In the genomic region with DNA sequence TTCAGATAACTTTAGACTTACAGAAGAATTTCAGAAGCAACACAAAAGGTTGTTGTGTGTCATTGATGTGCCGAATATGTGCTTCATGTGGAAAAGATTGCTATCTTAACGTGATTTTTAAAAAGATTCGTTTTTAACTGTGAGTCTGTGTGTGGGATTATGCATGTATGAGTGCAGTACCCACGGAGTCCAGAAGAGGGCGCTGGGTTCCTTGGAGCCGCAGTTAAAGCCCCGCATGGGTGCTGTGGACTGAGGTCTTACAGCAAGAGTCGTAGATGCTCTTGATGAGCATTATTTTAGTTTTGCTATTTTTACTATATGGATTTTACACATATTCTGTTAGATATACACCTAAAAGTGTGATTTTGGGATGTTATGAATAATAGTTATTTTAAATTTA, we compare ENCODE assay signal across 17 mouse cellular contexts. TPM values are rescaled to one million over a fixed set of nuclear protein-coding genes. Genes with fewer than 3 reads are reported as not detected.
DNase-seq lines count a peak whose midpoint lies in the region; TF ChIP-seq lines count a peak whose summit lies in the region.
"Had no signal": no experiment of that assay in that cellular context is flagged by ENCODE, and none has a peak within 500 bp of the region (broad histone marks: within the 10 kb centered on the region; RNA-seq: fewer than 3 reads in every experiment).

No protein-coding gene starts in this region.

- TF ChIP-seq CTCF in left cerebral cortex, adult 2 months (IDR thresholded peaks at IDR 0.05), result peak; percentile 23
- TF ChIP-seq CTCF in small intestine, adult 2 months (IDR thresholded peaks at IDR 0.05; ENCODE audit: extremely low read depth, insufficient read length, insufficient replicate concordance, low read depth, low read length), result peak; percentile 50; the same call in 1 of the 2 replicates

- no peaks in the 10 kb centered on the region for H3K36me3 ChIP-seq in small intestine, adult 2 months (ENCODE audit: control insufficient read depth, insufficient read depth, low read length)
- H3K36me3 ChIP-seq: forebrain, embryonic 15.5 days; heart, embryonic 13.5 days; liver, embryonic 13.5 days had no signal

- H3K27me3 ChIP-seq in small intestine, adult 2 months (ENCODE audit: control insufficient read depth, insufficient read depth, low read length), result no peaks in the 10 kb centered on the region
- H3K27me3 ChIP-seq: forebrain, embryonic 15.5 days; heart, embryonic 13.5 days; liver, embryonic 13.5 days had no signal

- no peak overlapping the region for H3K27ac ChIP-seq in left cerebral cortex, adult 2 months
- H3K27ac ChIP-seq in small intestine, adult 2 months (ENCODE audit: insufficient read depth, low read depth, low read length), result no peak overlapping the region
- H3K27ac ChIP-seq: forebrain, embryonic 15.5 days; heart, embryonic 13.5 days; liver, embryonic 13.5 days had no signal

- no peak for TF ChIP-seq POLR2A in small intestine, adult 2 months (IDR thresholded peaks at IDR 0.05; ENCODE audit: low read depth, low read length)

- no peaks in the 10 kb centered on the region for H3K4me1 ChIP-seq in small intestine, adult 2 months (ENCODE audit: control insufficient read depth, insufficient read depth, insufficient read length, low read length)
- H3K4me1 ChIP-seq: forebrain, embryonic 15.5 days; heart, embryonic 13.5 days; liver, embryonic 13.5 days had no signal

- DNase-seq in left cerebral cortex, adult 2 months (ENCODE audit: extremely low spot score in 1 of 2, low spot score in 2 of 2), result no peak
- DNase-seq in left cerebral cortex, postnatal 4 days, result no peak
- DNase-seq in B cell, adult 2 months, result peak; percentile 12 to 15
- peak; percentile 43 for DNase-seq in ES-CJ7 (ENCODE audit: low read depth, low spot score)
- no peak for DNase-seq in right cerebral cortex, adult 2 months (ENCODE audit: low spot score in 2 of 2)
- DNase-seq in spleen, postnatal 14 days (ENCODE audit: low spot score in 2 of 2), result no peak
- DNase-seq: cerebellum, postnatal 36 days; heart, postnatal 4 days; kidney, adult 2 months; kidney, postnatal 36 days; liver, embryonic 13.5 days; lung, postnatal 36 days; right cerebral cortex, postnatal 4 days had no signal

- intact Hi-C loops in left cerebral cortex, adult 2 months (cut with DNase I), result no loop called here
- intact Hi-C loops in left cerebral cortex, postnatal 4 days (cut with DNase I), result no loop called here

- H3K4me3 ChIP-seq in left cerebral cortex, adult 2 months, result no peak overlapping the region
- H3K4me3 ChIP-seq in small intestine, adult 2 months (ENCODE audit: low read depth, low read length), result no peak overlapping the region
- H3K4me3 ChIP-seq: erythroblast, embryonic 14.5 days; forebrain, embryonic 15.5 days; heart, embryonic 13.5 days; liver, embryonic 13.5 days had no signal

- 86% methylated on average over 8 of the region's 8 CpGs for WGBS in small intestine, adult 2 months

RNA-seq across cellular contexts. Expression of a gene that starts 42.0 kb away (rescaled TPM):
- total RNA-seq in left cerebral cortex, adult 2 months (2021), result 10 to 100 TPM; 21.9 to 22.4 TPM
- 10 to 100 TPM; 22.3 to 22.9 TPM for total RNA-seq in left cerebral cortex, postnatal 4 days (2021)
- polyA plus RNA-seq in small intestine, adult 2 months (2012; rRNA removed), result 1.5 and 2.1 TPM in 2 replicates

Comparison
In these comparisons a context has a peak if more than half of its experiments do, and no peak if none do; other contexts are left out.
1. DNase-seq: peak in B cell, adult 2 months (2 of 2) and ES-CJ7 (single experiment); none in left cerebral cortex, adult 2 months (0 of 2), left cerebral cortex, postnatal 4 days (single experiment), right cerebral cortex, adult 2 months (0 of 2) and spleen, postnatal 14 days (0 of 2).